Mouse (Mus musculus) megakaryocyte, embryonic 14.5 days (primary cell): Measurements from ENCODE around the gene Zdhhc20. TPM values are rescaled to one million over a fixed set of nuclear protein-coding genes. Genes with fewer than 3 reads are reported as not detected.
"Not testable (repeated sequence)": the region's sequence is repeated elsewhere in the genome, so short reads cannot be mapped to it uniquely, and the experiment has no call there.

Source experiments
- H3K27me3 ChIP-seq: replicated peaks from 2 replicates; pipeline ENCODE3; 2012; ENCODE audit warnings: inconsistent platforms
- H3K36me3 ChIP-seq: replicated peaks from 2 replicates; pipeline ENCODE3; 2012; ENCODE audit warnings: low read length, inconsistent platforms, mixed read lengths
- H3K4me1 ChIP-seq: 2 replicates; pipeline ENCODE4 v1.6.1; 2012; ENCODE audit warnings: inconsistent platforms
- H3K4me3 ChIP-seq: replicated peaks from 2 replicates; pipeline ENCODE3; 2012; ENCODE audit warnings: moderate library complexity, mild to moderate bottlenecking, inconsistent platforms
- H3K9me3 ChIP-seq: 2 replicates; pipeline ENCODE4 v1.6.1; 2012; ENCODE audit warnings: inconsistent platforms
- FLI1 ChIP-seq: IDR thresholded peaks from 2 replicates; pipeline ENCODE4 v1.6.1; 2012; ENCODE audit warnings: low read length, inconsistent platforms, mixed read lengths
- GATA1 ChIP-seq: IDR thresholded peaks from 3 replicates; pipeline ENCODE4 v1.6.1; 2012; ENCODE audit warnings: mixed read lengths, low read length, inconsistent platforms, borderline replicate concordance
- polyA plus RNA-seq: library from polyadenylated mRNA; stranded (reverse); fragments of >175 nt; gene quantifications from 2 replicates; pipeline ENCODE4 v1.2.3, GENCODE M21; 2012; ENCODE audit warnings: low replicate concordance; ENCODE audit not compliant: insufficient read depth

Zdhhc20 gene
- polyA plus RNA-seq, 1 experiment = 0.58 TPM

DNA sequence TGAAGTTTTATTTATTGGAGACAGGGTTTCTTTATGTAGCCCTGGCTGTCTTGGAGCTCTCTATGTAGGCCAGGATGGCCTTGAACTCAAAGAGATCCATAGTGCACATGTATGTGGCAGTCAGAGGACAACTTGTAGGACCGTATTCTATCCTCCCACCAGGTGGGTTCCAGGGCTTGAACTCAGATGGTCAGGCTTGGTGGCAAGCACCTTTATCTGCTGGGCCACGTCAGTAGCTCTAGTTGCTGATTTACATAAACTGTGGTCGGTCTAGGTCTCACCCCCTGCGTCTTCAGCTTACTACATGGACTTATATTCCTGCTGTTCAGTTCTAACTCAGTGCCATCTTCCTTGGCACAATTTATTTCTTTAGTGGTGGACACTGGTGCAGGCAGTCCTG, 21.2 kb upstream of the Zdhhc20 start:
- Histone ChIP-seq H3K36me3 (peaks cover 17% of the 10 kb centered on the region), H3K9me3 (no peaks in the 10 kb centered on the region), H3K4me3 (peak overlapping the region; percentile 68), H3K4me1 (peaks cover 46% of the 10 kb centered on the region), H3K27me3 (no peaks in the 10 kb centered on the region)
- TF ChIP-seq GATA1 (no peak), FLI1 (no peak)

DNA sequence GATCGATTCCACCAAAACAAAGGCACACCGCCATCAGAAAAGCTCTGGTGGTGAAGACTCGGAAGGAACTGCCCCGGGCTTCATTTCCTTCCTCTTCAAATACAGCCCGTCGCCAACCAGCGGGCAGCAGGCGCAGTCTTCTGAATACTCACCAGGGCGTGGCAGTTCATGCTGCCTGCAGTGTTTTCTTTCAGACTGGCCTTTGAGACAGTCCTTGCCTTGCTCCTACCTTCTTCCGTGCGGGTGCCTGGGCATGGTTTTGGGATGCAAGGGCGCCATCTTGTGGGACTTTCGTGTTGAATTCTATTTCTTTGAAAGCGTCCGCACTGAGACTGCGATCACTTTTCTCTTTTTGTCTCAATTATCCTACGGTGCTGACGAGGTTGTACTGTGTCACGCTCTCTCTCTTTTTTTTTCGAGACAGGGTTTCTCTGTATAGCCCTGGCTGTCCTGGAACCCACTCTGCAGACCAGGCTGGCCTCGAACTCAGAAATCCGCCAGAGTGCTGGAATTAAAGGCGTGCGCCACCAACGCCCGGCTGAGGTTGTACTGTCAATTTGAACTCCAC, 20.5 kb upstream of the Zdhhc20 start:
- Histone ChIP-seq H3K36me3 (peaks cover 9% of the 10 kb centered on the region), H3K9me3 (no peaks in the 10 kb centered on the region), H3K4me1 (peaks cover 46% of the 10 kb centered on the region), H3K4me3 (peak overlapping the region; percentile 88), H3K27me3 (no peaks in the 10 kb centered on the region)
- TF ChIP-seq GATA1 = no peak
- no peak for TF ChIP-seq FLI1

GRCm38 (mm10) chr14:57909297-57909696, 19.2 kb upstream of the Zdhhc20 start:
- Histone ChIP-seq H3K27me3 (no peaks in the 10 kb centered on the region), H3K9me3 (peaks cover 2% of the 10 kb centered on the region; the same call in 1 of the 2 replicates), H3K36me3 (no peaks in the 10 kb centered on the region), H3K4me3 (no peak overlapping the region), H3K4me1 (peaks cover 51% of the 10 kb centered on the region)
- TF ChIP-seq GATA1 (no peak), FLI1 (no peak)

GRCm38 (mm10) chr14:57908431-57908830, 18.4 kb upstream of the Zdhhc20 start:
- no peak for TF ChIP-seq FLI1
- no peak for TF ChIP-seq GATA1
- H3K4me3 ChIP-seq = no peak overlapping the region
- no peaks in the 10 kb centered on the region for H3K27me3 ChIP-seq
- peaks cover 4% of the 10 kb centered on the region; the same call in 1 of the 2 replicates for H3K9me3 ChIP-seq
- H3K4me1 ChIP-seq = peaks cover 48% of the 10 kb centered on the region
- no peaks in the 10 kb centered on the region for H3K36me3 ChIP-seq

GRCm38 (mm10) chr14:57901998-57902397, 11.9 kb upstream of the Zdhhc20 start:
- H3K4me1 ChIP-seq = peaks cover 13% of the 10 kb centered on the region
- H3K9me3 ChIP-seq = peaks cover 4% of the 10 kb centered on the region; the same call in 1 of the 2 replicates
- TF ChIP-seq FLI1 (no peak), GATA1 (no peak)
- H3K4me3 ChIP-seq = no peak overlapping the region
- H3K36me3 ChIP-seq = no peaks in the 10 kb centered on the region
- no peaks in the 10 kb centered on the region for H3K27me3 ChIP-seq

DNA sequence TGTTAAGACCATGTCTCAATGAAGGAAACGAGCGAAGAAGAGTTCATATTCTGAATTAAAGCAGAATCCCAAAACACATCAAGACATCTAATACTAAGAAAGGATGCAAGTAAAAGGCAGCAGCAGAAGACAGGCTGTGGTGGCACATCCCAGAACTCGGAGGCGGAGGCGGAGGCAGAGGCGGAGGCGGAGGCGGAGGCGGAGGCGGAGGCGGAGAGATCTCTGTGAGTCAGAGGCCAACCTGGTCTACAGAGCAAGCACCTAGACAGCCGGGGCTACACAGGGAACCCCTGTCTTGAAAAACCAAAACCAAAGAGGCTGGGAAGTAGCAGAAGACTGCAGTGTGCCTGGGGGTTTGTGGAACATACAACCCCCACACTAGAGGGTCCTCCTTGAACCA, 6.8 kb upstream of the Zdhhc20 start:
- H3K4me3 ChIP-seq = no peak overlapping the region
- TF ChIP-seq FLI1 (no peak), GATA1 (no peak)
- H3K27me3 ChIP-seq = no peaks in the 10 kb centered on the region

DNA sequence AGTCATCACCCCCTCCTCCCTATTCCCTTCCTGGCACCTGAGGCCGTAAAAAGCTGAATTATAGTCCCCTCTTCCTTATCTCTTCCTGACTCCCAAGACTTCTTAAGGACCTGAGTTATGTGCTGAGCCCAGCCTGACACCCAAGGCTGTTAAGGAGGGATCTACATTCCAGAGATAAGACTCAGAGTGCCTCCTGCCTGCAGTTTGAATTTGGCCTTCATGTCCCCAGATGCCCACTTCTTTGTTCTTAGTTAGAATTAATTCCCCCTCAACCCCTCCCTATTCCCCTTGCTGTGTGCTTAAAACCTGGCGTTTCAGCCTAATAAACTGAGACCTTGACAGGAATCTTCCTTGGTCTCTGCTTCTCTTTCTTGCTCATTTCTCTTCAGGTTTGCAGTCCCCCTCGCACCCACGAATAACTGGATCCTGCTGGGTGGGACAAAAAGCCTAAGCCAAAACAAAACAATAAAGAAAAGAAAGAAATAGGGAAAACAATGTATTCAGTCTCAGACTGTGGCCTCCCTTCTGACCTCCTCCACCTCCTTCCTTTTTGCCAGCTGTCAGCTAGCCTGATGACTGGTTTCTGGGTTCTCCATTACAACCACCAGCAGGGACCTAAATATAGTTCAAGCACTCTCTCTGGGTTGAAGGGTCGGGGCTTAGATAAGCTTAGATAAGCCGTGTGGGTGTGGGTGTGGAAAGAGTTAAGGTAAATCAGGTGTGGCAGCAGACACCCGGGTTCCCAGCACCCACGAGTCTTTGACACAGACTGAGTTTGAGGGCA, 6.2 kb upstream of the Zdhhc20 start:
- H3K9me3 ChIP-seq, H3K36me3 ChIP-seq, H3K4me3 ChIP-seq, H3K27me3 ChIP-seq: not testable (repeated sequence)
- peaks cover 17% of the 10 kb centered on the region for H3K4me1 ChIP-seq

More for the DNA sequence above, 6.8 kb upstream of the Zdhhc20 start:
- Histone ChIP-seq H3K4me1 (peaks cover 21% of the 10 kb centered on the region), H3K36me3 (peaks cover 5% of the 10 kb centered on the region), H3K9me3 (peaks cover 5% of the 10 kb centered on the region)

GRCm38 (mm10) chr14:57894346-57894745, 4.3 kb upstream of the Zdhhc20 start:
- TF ChIP-seq GATA1 (no peak), FLI1 (no peak)
- peaks cover 5% of the 10 kb centered on the region for H3K36me3 ChIP-seq
- no peak overlapping the region for H3K4me3 ChIP-seq
- H3K4me1 ChIP-seq = peaks cover 22% of the 10 kb centered on the region
- no peaks in the 10 kb centered on the region for H3K27me3 ChIP-seq
- peaks cover 5% of the 10 kb centered on the region for H3K9me3 ChIP-seq

GRCm38 (mm10) chr14:57892961-57893360, 2.9 kb upstream of the Zdhhc20 start:
- H3K4me3 ChIP-seq = no peak overlapping the region
- TF ChIP-seq GATA1 = no peak
- TF ChIP-seq FLI1 = no peak
- H3K4me1 ChIP-seq = peaks cover 33% of the 10 kb centered on the region
- H3K36me3 ChIP-seq = peaks cover 5% of the 10 kb centered on the region
- H3K9me3 ChIP-seq = peaks cover 5% of the 10 kb centered on the region
- H3K27me3 ChIP-seq = no peaks in the 10 kb centered on the region

DNA sequence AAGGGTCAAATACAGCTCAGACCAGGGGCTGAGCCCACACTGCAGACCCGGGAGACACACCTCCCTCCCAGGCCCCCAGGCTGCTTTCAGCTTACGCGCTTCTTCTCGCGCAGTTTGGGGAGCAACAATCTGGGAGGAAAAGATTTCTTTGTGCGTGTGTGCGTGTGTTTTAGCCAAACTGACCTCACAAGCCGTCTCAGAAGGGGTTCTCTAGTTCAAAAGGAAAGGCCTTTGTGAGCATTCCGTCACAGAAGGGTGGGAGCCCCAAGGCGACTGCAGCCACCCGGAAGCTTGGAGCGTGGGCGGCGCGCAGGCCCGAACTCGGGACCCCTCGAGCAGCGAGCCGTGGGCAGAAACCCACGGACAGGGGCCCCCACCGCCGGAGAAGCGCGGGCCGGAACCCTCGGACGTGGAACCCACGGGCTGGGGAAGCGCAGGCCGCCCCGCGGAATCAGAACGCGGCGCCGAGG, 500 bp downstream of the Zdhhc20 start:
- Histone ChIP-seq H3K27me3 (no peaks in the 10 kb centered on the region), H3K36me3 (peaks cover 5% of the 10 kb centered on the region), H3K4me1 (peaks cover 44% of the 10 kb centered on the region), H3K9me3 (peaks cover 5% of the 10 kb centered on the region), H3K4me3 (peak overlapping the region; percentile 100)
- no peak for TF ChIP-seq GATA1
- TF ChIP-seq FLI1 = no peak

GRCm38 (mm10) chr14:57887171-57887570, 2.9 kb downstream of the Zdhhc20 start:
- peak overlapping the region; percentile 79 for H3K4me3 ChIP-seq
- H3K36me3 ChIP-seq = no peaks in the 10 kb centered on the region
- TF ChIP-seq GATA1 (no peak), FLI1 (no peak)
- H3K4me1 ChIP-seq = peaks cover 60% of the 10 kb centered on the region
- H3K9me3 ChIP-seq = no peaks in the 10 kb centered on the region
- no peaks in the 10 kb centered on the region for H3K27me3 ChIP-seq
